Mouse (Mus musculus) cerebellum, adult (tissue): Measurements from ENCODE around the gene Tcta.
A peak's percentile ranks its signal among the peaks of the same experiment; 100 is the strongest.
"Not testable (repeated sequence)": the region's sequence is repeated elsewhere in the genome, so short reads cannot be mapped to it uniquely, and the experiment has no call there.

Experiments used
- ATAC-seq: cut with Nextera tagmentation; 2 replicates; pipeline ENCODE4 v1.9.2; 2017; ENCODE audit warnings: mild to moderate bottlenecking, moderate library complexity, mixed read lengths; ENCODE audit not compliant: insufficient number of reproducible peaks, low FRiP score, low TSS enrichment

The Tcta gene

GRCm38 (mm10) chr9:108273485-108273884, 32.5 kb downstream of the Tcta start:
- no peak for ATAC-seq

GRCm38 (mm10) chr9:108272691-108273090, 33.3 kb downstream of the Tcta start:
- no peak for ATAC-seq

- no peak for ATAC-seq
Measured at GRCm38 (mm10) chr9:108271941-108272340, 34.0 kb downstream of the Tcta start.

GRCm38 (mm10) chr9:108268701-108269100, 37.3 kb downstream of the Tcta start:
- not testable (repeated sequence) for ATAC-seq

GRCm38 (mm10) chr9:108267691-108268090, 38.3 kb downstream of the Tcta start:
- no peak for ATAC-seq

GRCm38 (mm10) chr9:108266261-108266935, 39.6 kb downstream of the Tcta start:
- ATAC-seq, result no peak

GRCm38 (mm10) chr9:108264191-108264921, 41.6 kb downstream of the Tcta start:
- no peak for ATAC-seq

- ATAC-seq, result peak; percentile 97
Measured at GRCm38 (mm10) chr9:108263690-108264190, 42.2 kb downstream of the Tcta start, which contains the start of gene Dag1. TSS of gene Dag1 (minus strand) at chr9:108263958.

GRCm38 (mm10) chr9:108263131-108263681, 42.8 kb downstream of the Tcta start:
- ATAC-seq, result 0 out of 2 replicates have a peak, but pooled peaks have one; percentile 47

- ATAC-seq, result no peak
Measured at GRCm38 (mm10) chr9:108262494-108263049, 43.4 kb downstream of the Tcta start.

- ATAC-seq, result no peak
Measured at GRCm38 (mm10) chr9:108261865-108262264, 44.1 kb downstream of the Tcta start.

- no peak for ATAC-seq
Measured at GRCm38 (mm10) chr9:108260526-108260925, 45.4 kb downstream of the Tcta start.
